Mouse (Mus musculus): Measurements from ENCODE around the gene Washc1. TPM values are rescaled to one million over a fixed set of nuclear protein-coding genes. Genes with fewer than 3 reads are reported as not detected.
"Not testable (repeated sequence)": the region's sequence is repeated elsewhere in the genome, so short reads cannot be mapped to it uniquely, and the experiment has no call there.

The Washc1 gene
- polyA plus RNA-seq, 1 experiment from 2014 or later: 36.6 TPM

DNA sequence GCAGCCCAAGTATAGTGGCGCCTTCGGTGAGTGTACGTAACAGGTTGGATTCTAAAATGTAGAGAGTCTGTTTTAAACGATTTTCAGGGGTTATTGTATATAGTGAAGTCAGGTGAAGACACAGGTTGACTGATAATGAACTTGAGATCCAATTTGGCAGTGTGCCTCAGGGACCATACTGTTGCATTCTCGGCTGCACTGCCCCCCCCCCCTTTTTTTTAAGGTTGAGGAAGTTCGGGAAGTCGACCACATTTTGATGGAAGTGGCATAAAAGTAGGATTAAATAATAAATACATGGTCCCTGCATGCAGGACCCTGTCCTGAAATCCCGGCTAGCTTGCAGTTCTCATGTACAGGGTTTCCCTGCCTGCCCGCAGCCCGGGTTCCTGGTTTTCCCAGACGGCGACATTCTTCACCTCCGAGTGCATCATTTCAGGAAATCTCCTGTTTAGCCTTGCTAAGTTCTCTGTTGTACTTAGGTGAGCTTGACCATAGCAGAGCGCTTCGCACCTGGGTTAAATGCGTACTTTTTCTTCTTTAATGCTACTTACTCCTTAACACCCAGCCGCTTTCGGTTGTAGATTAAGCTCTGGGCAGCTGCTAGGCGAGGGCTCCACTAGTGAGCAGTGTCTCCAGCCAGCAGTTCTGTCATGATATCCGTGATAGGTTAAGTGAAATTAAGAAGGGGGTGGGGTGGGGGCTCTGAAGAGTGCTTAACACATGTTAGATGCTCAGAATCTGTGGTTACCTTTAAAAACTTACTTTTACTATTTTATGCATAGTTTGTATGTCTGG lies 12.7 kb downstream of the Washc1 start:
- peak overlapping the region; percentile 95 for H3K27ac ChIP-seq
- H3K4me3 ChIP-seq: peak overlapping the region; percentile 88
- no peaks in the 10 kb centered on the region for H3K9me3 ChIP-seq
- H3K27me3 ChIP-seq (ENCODE audit: insufficient read depth, poor library complexity, severe bottlenecking): no peaks in the 10 kb centered on the region
- WGBS: under 1% methylated on average over 20 of the region's 20 CpGs
- no peak for DNase-seq (ENCODE audit: low spot score)
- H3K4me1 ChIP-seq: peaks cover 10% of the 10 kb centered on the region
- peaks cover 38% of the 10 kb centered on the region for H3K36me3 ChIP-seq

DNA sequence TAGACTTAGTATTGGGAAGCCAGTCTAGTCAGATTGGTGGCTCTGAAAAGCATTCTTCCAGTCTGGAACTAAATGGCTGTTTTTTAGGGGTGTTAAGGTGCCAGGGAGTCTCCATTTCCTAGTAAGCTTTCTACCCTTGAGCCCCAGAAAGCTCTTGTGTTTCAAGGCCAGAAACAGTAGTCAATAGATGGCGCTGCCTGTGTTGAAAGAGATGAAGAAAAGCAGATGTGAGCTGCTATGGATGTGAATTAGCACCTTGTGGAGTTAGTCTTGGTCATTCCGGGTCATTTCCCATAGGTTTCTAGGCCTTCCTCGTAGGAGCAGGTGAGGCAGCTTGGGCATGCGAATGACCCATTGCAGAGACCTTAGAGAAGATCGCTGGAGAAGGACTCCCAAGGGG lies 13.9 kb downstream of the Washc1 start:
- 55% methylated on average over 5 of the region's 5 CpGs for WGBS
- no peaks in the 10 kb centered on the region for H3K9me3 ChIP-seq
- peaks cover 10% of the 10 kb centered on the region for H3K4me1 ChIP-seq
- DNase-seq (ENCODE audit: low spot score): no peak
- H3K27me3 ChIP-seq (ENCODE audit: insufficient read depth, poor library complexity, severe bottlenecking): no peaks in the 10 kb centered on the region
- peaks cover 37% of the 10 kb centered on the region for H3K36me3 ChIP-seq
- H3K4me3 ChIP-seq: 0 out of 2 replicates have a peak overlapping the region, but pooled peaks have one; percentile 88
- H3K27ac ChIP-seq: no peak overlapping the region

GRCm38 (mm10) chr17:66130371-66130770 lies 19.0 kb downstream of the Washc1 start:
- Histone ChIP-seq H3K36me3 (peaks cover 87% of the 10 kb centered on the region), H3K4me1 (peaks cover 2% of the 10 kb centered on the region), H3K4me3 (no peak overlapping the region), H3K9me3 (no peaks in the 10 kb centered on the region), H3K27ac (no peak overlapping the region), H3K27me3 (ENCODE audit: insufficient read depth, poor library complexity, severe bottlenecking) (no peaks in the 10 kb centered on the region)
- 84% methylated on average over 9 of the region's 9 CpGs for WGBS
- DNase-seq (ENCODE audit: low spot score): no peak

DNA sequence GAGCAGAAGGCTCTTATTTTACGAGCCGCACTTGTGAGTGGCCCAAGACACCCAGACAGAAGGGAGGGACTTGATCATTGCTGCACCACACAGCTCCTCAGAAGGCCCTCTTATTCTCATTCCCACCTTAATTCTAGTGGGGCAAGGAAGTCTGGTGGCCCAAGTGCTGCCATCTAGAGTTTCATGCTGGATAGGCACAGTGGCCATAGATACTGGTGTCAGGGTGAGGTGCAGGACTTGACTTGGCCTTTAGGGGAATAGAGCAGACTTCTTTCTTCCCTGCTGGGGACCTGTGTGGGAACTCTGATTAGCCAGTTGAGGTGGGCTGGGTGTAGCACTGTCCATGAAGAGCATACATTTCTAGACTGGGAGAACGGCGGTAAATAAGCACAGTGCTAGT lies 19.9 kb downstream of the Washc1 start:
- Histone ChIP-seq H3K36me3 (peaks cover 93% of the 10 kb centered on the region), H3K4me3 (no peak overlapping the region), H3K4me1 (no peaks in the 10 kb centered on the region), H3K9me3 (no peaks in the 10 kb centered on the region), H3K27ac (no peak overlapping the region), H3K27me3 (ENCODE audit: insufficient read depth, poor library complexity, severe bottlenecking) (no peaks in the 10 kb centered on the region)
- DNase-seq (ENCODE audit: low spot score): no peak
- 97% methylated on average over 4 of the region's 4 CpGs for WGBS

DNA sequence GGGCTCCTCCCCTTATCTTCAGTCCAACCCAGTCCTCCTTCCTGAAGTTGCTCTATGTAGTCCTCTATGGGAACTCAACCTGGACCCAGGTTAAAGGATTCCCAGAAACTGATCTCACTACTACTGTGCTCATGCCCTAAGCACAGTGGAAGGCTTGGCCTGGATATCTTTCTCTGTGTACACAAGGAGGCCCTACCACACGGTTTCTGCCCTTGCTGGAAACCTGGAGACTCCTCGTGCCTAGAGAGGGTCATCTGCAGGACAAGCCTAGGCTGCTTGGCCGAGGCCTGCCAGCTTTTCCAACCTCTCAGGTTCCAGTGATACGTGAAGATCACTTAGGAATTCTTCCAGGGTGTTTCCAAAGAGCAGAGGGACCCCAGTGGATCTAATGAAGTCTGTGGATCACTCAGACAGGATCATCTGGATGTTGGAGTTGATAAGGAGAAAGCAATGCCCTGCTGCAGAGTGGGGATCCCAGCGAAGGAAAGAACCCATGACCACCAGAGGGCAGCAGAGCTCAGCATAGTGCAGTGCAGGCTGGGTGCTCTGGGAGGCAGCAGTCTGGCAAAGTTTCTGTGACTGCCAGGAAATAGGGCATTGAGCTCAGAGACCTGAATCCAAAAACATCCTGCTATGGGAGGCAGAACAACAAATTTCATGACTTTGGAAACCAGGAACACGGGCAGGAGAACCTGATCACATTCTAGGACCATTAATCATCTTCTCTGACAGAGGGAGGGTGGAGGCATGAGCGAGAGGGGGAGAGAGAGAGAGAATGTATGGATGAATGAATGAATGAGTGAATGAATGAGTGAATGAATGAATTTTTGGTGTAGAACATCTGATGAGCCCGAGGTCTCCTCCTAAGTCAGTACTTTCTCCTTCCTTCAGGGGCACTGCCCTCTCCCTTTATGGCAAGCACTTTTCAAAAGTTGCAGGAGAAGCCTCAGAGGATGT lies 41.6 kb downstream of the Washc1 start:
- not testable (repeated sequence) for H3K27ac ChIP-seq; H3K9me3 ChIP-seq; H3K27me3 ChIP-seq (ENCODE audit: insufficient read depth, poor library complexity, severe bottlenecking); H3K4me1 ChIP-seq; H3K4me3 ChIP-seq
- H3K36me3 ChIP-seq: peaks cover 44% of the 10 kb centered on the region
- peak; percentile 64 for DNase-seq (ENCODE audit: low spot score)
- 73% methylated on average over 5 of the region's 8 CpGs for WGBS

GRCm38 (mm10) chr17:66153735-66154423 lies 42.5 kb downstream of the Washc1 start:
- WGBS: 90% methylated on average over 4 of the region's 4 CpGs
- H3K9me3 ChIP-seq; H3K4me3 ChIP-seq; H3K27ac ChIP-seq; H3K27me3 ChIP-seq (ENCODE audit: insufficient read depth, poor library complexity, severe bottlenecking); H3K4me1 ChIP-seq: not testable (repeated sequence)
- DNase-seq (ENCODE audit: low spot score): peak; percentile 25
- H3K36me3 ChIP-seq: peaks cover 35% of the 10 kb centered on the region

- 89% methylated on average over 2 of the region's 2 CpGs for WGBS
- no peak overlapping the region for H3K27ac ChIP-seq
- no peaks in the 10 kb centered on the region for H3K27me3 ChIP-seq (ENCODE audit: insufficient read depth, poor library complexity, severe bottlenecking)
- no peak for DNase-seq (ENCODE audit: low spot score)
- H3K4me3 ChIP-seq: no peak overlapping the region
- H3K4me1 ChIP-seq: no peaks in the 10 kb centered on the region
- H3K9me3 ChIP-seq: no peaks in the 10 kb centered on the region
- peaks cover 25% of the 10 kb centered on the region for H3K36me3 ChIP-seq
Measured at GRCm38 (mm10) chr17:66154876-66155275, 43.5 kb downstream of the Washc1 start.

DNA sequence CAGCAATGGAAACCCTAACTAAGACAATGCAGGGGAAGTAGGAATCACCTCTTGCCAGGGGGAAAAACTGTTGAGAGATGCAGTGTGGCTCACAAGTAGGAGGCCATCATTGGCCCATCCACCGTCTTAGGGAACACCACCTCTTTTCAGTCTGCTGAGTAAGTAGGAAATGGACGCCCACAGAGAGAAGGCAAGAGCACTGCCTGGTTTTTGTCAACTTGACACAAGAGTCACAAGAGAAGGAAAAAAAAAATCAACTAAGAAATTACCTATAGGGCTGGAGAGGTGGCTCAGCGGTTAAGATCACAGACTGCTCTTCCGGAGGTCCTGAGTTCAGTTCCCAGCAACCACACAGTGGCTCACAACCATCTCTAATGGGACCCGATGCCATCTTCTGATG lies 46.9 kb downstream of the Washc1 start:
- no peaks in the 10 kb centered on the region for H3K36me3 ChIP-seq
- peak; percentile 54 for DNase-seq (ENCODE audit: low spot score)
- no peak overlapping the region for H3K27ac ChIP-seq
- no peak overlapping the region for H3K4me3 ChIP-seq
- WGBS: 77% methylated on average over 5 of the region's 5 CpGs
- no peaks in the 10 kb centered on the region for H3K4me1 ChIP-seq
- no peaks in the 10 kb centered on the region for H3K27me3 ChIP-seq (ENCODE audit: insufficient read depth, poor library complexity, severe bottlenecking)
- peaks cover 11% of the 10 kb centered on the region; the same call in 1 of the 2 replicates for H3K9me3 ChIP-seq

GRCm38 (mm10) chr17:66167141-66167540 lies 55.8 kb downstream of the Washc1 start:
- H3K36me3 ChIP-seq; H3K4me1 ChIP-seq; H3K4me3 ChIP-seq; H3K27ac ChIP-seq; H3K27me3 ChIP-seq (ENCODE audit: insufficient read depth, poor library complexity, severe bottlenecking); DNase-seq (ENCODE audit: low spot score); H3K9me3 ChIP-seq: not testable (repeated sequence)
- WGBS: 93% methylated on average over 5 of the region's 5 CpGs

Other genes starting within 250 kb of the Washc1 start
- 46.1 and 52.1 TPM in 2 replicates for gene Ralbp1, start 225.7 kb upstream of the Washc1 start, polyA plus RNA-seq (2016; fragmentation: Nextera tagmentation; extraction: Ambion mirVana)
- gene Twsg1, start 160.3 kb upstream of the Washc1 start, polyA plus RNA-seq (2016; fragmentation: Nextera tagmentation; extraction: Ambion mirVana): 74.4 and 79.4 TPM in 2 replicates
- gene Ankrd12, start 34.5 kb upstream of the Washc1 start, polyA plus RNA-seq (2016; fragmentation: Nextera tagmentation; extraction: Ambion mirVana): 11.3 and 15.0 TPM in 2 replicates
- gene Ndufv2, start 10.0 kb upstream of the Washc1 start, polyA plus RNA-seq (2016; fragmentation: Nextera tagmentation; extraction: Ambion mirVana): 463 and 533 TPM in 2 replicates
- gene Ddx11, start 12.0 kb downstream of the Washc1 start, polyA plus RNA-seq (2016; fragmentation: Nextera tagmentation; extraction: Ambion mirVana): 22.0 and 24.1 TPM in 2 replicates